Mouse (Mus musculus) embryonic facial prominence, embryonic 14.5 days (tissue): ENCODE measurements around the gene Sirpa. TPM values are rescaled to one million over a fixed set of nuclear protein-coding genes. Genes with fewer than 3 reads are reported as not detected.
A peak's percentile ranks its signal among the peaks of the same experiment; 100 is the strongest.

Experiments used
- ATAC-seq: fragments of 200-750 bp; cut with Nextera tagmentation; 2 replicates; pipeline ENCODE4 v1.8.0; 2017; ENCODE audit warnings: low read depth, moderate number of reproducible peaks, moderate TSS enrichment
- DNase-seq: peaks from one replicate; pipeline ENCODE4 v3.0.0-alpha.2; 2015; ENCODE audit warnings: low spot score
- H3K27ac ChIP-seq: fragments of 300-500 bp; sonication (generic); replicated peaks from 2 replicates; pipeline ENCODE4 v1.5.1; 2014; ENCODE audit warnings: low read depth, mild to moderate bottlenecking, low read length, moderate library complexity
- H3K27me3 ChIP-seq: fragments of 300-500 bp; sonication (generic); replicated peaks from 2 replicates; pipeline ENCODE4 v1.6.1; 2014; ENCODE audit warnings: low read length; ENCODE audit not compliant: control insufficient read depth, insufficient read depth
- H3K36me3 ChIP-seq: fragments of 300-500 bp; sonication (generic); 2 replicates; pipeline ENCODE4 v1.6.1; 2014; ENCODE audit warnings: low read length, mixed read lengths; ENCODE audit not compliant: control insufficient read depth, insufficient read depth
- H3K4me1 ChIP-seq: fragments of 300-500 bp; sonication (generic); 2 replicates; pipeline ENCODE4 v1.6.1; 2014; ENCODE audit warnings: antibody characterized with exemption, low read length; ENCODE audit not compliant: control insufficient read depth, insufficient read depth
- H3K4me2 ChIP-seq: fragments of 300-500 bp; sonication (generic); 2 replicates; pipeline ENCODE4 v1.6.1; 2014; ENCODE audit warnings: low read depth, mild to moderate bottlenecking, low read length, moderate library complexity, mixed read lengths
- H3K4me3 ChIP-seq: fragments of 300-500 bp; sonication (generic); 2 replicates; pipeline ENCODE4 v1.5.1; 2014; ENCODE audit warnings: low read depth, mild to moderate bottlenecking, low read length
- H3K9ac ChIP-seq: fragments of 300-500 bp; sonication (generic); 2 replicates; pipeline ENCODE4 v1.6.1; 2014; ENCODE audit warnings: low read depth, mild to moderate bottlenecking, low read length, moderate library complexity, mixed read lengths
- H3K9me3 ChIP-seq: fragments of 300-500 bp; sonication (generic); 2 replicates; pipeline ENCODE4 v1.6.1; 2016; ENCODE audit warnings: low read length; ENCODE audit not compliant: control insufficient read depth
- WGBS: fragments of 180-500 bp; shearing (Covaris S2); extraction: QIAGEN DNeasy Blood & Tissue Kit; methylation state at CpG from one replicate; pipeline ENCODE4 v1.1.7; 2014; 5-methylcytosine and 5-hydroxymethylcytosine counted together
- polyA plus RNA-seq: library from polyadenylated mRNA; unstranded; fragments of >200 nt; fragmentation: Nextera tagmentation; extraction: Ambion mirVana; gene quantifications from 2 replicates; pipeline ENCODE4 v1.2.1, GENCODE M21; 2014

Sirpa gene
- polyA plus RNA-seq, 1 experiment from 2014 or later: 39.1 TPM

DNA sequence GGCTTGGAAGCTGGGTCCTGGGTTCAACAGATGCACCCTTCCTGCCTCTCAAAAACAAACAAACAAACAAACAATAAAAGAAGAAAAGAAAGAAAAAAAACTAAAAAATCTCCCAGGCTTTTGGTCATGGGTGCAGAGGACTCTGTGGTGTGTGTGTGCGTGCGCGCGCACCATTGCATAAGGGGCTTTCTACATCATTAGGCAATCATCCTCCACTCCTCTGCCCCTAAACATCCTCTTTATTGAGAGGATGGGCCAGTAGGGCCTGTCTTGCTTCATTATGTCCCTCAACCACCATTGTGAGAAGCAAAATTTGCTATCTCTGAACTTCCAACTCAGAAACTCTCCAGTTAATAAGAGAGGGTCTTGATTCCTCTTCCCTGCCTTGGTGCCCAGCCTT is 738 bp upstream of the Sirpa start:
- peak overlapping the region; percentile 85 for H3K9ac ChIP-seq
- DNase-seq: no peak

DNA sequence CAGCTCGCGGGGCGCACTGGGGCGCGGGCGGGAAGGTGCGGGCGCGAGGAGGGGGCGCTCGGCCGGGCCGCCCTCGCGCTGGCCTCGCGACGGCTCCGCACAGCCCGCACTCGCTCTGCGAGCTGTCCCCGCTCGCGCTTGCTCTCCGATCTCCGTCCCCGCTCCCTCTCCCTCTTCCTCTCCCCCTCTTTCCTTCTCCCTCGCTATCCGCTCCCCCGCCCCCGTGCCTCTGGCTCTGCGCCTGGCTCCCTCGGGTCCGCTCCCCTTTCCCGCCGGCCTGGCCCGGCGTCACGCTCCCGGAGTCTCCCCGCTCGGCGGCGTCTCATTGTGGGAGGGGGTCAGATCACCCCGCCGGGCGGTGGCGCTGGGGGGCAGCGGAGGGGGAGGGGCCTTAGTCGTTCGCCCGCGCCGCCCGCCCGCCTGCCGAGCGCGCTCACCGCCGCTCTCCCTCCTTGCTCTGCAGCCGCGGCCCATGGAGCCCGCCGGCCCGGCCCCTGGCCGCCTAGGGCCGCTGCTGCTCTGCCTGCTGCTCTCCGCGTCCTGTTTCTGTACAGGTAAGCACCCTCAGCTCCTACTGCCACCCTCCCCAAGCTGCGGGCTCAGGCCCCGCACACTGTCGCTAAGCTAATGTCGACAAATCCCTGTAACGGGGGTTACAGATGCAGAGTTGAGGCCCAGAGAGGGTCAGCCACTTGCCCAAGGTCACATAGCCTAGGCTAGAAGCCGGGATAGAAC is 673 bp downstream of the Sirpa start:
- Histone ChIP-seq H3K9me3 (no peaks in the 10 kb centered on the region), H3K27me3 (no peaks in the 10 kb centered on the region), H3K4me1 (peaks cover 8% of the 10 kb centered on the region; the same call in 1 of the 2 replicates), H3K4me3 (peak overlapping the region; percentile 74), H3K9ac (peak overlapping the region; percentile 85), H3K36me3 (no peaks in the 10 kb centered on the region), H3K27ac (peak overlapping the region; percentile 89), H3K4me2 (peak overlapping the region; percentile 68)
- under 1% methylated on average over 27 of the region's 77 CpGs for WGBS
- DNase-seq (peak; percentile 87), ATAC-seq (peak; percentile 88)

More for the DNA sequence above, 738 bp upstream of the Sirpa start:
- Histone ChIP-seq H3K27ac (peak overlapping the region; percentile 89; the same call in 1 of the 2 replicates), H3K4me3 (peak overlapping the region; percentile 74; the same call in 1 of the 2 replicates), H3K36me3 (no peaks in the 10 kb centered on the region), H3K9me3 (no peaks in the 10 kb centered on the region), H3K4me2 (peak overlapping the region; percentile 68), H3K4me1 (peaks cover 8% of the 10 kb centered on the region; the same call in 1 of the 2 replicates), H3K27me3 (no peaks in the 10 kb centered on the region)
- no peak for ATAC-seq
- WGBS: 90% methylated on average over 4 of the region's 4 CpGs

DNA sequence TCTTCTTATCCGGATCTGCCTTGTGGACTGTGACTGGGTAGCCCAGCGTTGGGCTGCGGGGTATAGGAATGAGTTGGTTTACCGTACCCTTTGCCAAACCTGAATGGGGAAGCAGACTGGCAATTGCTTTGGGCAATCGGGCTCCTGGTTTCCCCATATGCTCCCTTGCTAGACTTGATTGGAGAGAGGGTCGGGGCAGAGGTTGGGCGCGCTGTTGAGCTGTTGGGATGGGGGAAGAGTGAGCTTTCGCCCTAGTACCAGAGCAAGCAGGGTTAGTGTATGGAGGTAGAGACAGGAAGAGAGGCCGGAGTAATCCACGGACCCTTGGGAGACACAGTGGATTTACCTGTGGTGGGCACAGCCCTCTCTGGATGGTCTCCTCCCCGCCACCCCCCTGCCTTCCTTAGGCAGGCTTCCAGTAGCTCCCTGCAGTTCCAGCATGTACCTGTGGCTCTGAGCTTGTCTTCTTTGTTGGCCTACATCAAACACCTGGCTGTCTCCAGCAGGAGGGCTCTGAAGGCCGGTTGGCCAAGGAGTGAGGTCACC is 1.3 kb downstream of the Sirpa start:
- no peaks in the 10 kb centered on the region for H3K36me3 ChIP-seq
- H3K4me1 ChIP-seq: peaks cover 9% of the 10 kb centered on the region; the same call in 1 of the 2 replicates
- no peaks in the 10 kb centered on the region for H3K9me3 ChIP-seq
- no peak for DNase-seq
- H3K4me2 ChIP-seq: peak overlapping the region; percentile 68
- no peaks in the 10 kb centered on the region for H3K27me3 ChIP-seq
- H3K9ac ChIP-seq: peak overlapping the region; percentile 85
- ATAC-seq: 0 out of 2 replicates have a peak, but pooled peaks have one; percentile 20
- H3K27ac ChIP-seq: peak overlapping the region; percentile 89
- H3K4me3 ChIP-seq: peak overlapping the region; percentile 74
- 5% methylated on average over 12 of the region's 13 CpGs for WGBS

DNA sequence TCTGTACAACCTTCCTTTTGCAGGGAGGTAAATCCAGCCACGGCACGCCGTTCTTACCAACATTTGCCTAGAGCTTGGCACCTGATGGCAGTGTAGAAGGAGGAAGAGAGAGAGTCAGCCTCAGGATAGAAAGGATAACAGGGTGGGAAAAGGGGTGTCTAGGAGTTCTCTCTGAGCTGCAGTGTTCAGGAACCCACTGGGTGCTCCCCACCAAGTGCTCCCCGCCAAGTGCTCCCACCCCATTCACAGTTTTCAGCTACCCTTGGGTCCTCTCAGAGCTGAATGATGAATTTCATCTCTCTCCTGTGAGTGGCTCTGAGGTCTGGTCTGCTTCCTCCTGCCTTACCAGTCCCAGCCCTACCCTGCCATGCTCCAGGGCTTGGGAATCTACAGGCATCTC is 1.9 kb downstream of the Sirpa start:
- ATAC-seq (no peak), DNase-seq (no peak)
- WGBS: 79% methylated on average over 4 of the region's 4 CpGs
- Histone ChIP-seq H3K4me1 (peaks cover 13% of the 10 kb centered on the region), H3K4me3 (peak overlapping the region; percentile 74), H3K9me3 (no peaks in the 10 kb centered on the region), H3K36me3 (no peaks in the 10 kb centered on the region), H3K27ac (no peak overlapping the region), H3K9ac (peak overlapping the region; percentile 85; the same call in 1 of the 2 replicates), H3K27me3 (no peaks in the 10 kb centered on the region), H3K4me2 (peak overlapping the region; percentile 68)

DNA sequence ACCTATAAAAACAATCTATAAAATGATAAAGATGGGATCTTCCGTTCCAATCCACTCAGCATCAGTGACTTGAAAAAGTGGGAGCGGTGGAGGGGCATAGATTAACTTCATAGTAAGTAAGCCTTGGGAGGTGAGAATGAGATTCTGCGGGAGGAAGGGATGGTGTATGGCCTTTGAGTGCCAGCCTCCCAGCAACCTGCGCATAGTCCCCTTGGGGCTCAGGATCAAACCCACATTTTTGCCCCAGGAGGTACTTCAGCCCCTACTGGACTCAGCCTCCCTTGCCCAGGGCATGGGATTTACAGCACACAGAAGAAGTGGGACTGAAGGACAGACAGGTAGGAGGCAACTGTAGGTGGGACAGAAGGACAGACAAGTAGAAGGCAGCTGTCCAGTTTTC is 2.6 kb downstream of the Sirpa start:
- Histone ChIP-seq H3K9me3 (no peaks in the 10 kb centered on the region), H3K36me3 (no peaks in the 10 kb centered on the region), H3K9ac (no peak overlapping the region), H3K27me3 (no peaks in the 10 kb centered on the region), H3K4me2 (0 out of 2 replicates have a peak overlapping the region, but pooled peaks have one; percentile 7), H3K4me3 (no peak overlapping the region), H3K4me1 (peaks cover 13% of the 10 kb centered on the region), H3K27ac (no peak overlapping the region)
- 73% methylated on average over 4 of the region's 4 CpGs for WGBS
- DNase-seq (no peak), ATAC-seq (no peak)

DNA sequence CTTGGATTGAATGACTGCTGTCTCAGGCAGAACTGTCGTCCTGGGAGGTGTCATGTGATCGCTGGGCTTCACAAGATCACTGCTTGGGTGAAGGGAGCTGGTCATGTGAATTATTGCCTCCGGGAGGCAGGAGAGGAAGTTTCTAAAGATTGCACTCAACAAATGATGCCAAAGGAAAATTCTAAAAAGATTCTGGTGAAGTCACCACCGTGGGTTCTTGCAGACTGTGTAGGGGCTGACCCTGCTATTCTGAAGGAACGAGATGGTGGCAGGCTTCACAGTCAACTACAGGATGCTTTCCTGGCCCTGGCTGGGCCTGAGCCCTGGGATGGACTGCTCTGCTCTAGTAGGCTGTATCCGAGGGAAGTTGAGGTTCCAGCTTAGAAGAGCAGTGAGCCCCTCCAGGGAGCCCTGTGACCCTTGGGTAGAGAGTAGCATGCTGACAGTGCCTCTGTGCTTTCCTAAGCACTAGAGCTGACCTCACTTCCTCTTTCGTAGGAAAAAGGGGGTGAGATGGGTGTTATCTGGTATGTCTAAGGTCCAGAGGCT is 3.1 kb downstream of the Sirpa start:
- H3K27ac ChIP-seq: no peak overlapping the region
- H3K4me3 ChIP-seq: no peak overlapping the region
- ATAC-seq: no peak
- H3K9ac ChIP-seq: no peak overlapping the region
- H3K4me2 ChIP-seq: no peak overlapping the region
- H3K9me3 ChIP-seq: no peaks in the 10 kb centered on the region
- peaks cover 13% of the 10 kb centered on the region for H3K4me1 ChIP-seq
- 47% methylated on average over 7 of the region's 7 CpGs for WGBS
- no peaks in the 10 kb centered on the region for H3K27me3 ChIP-seq
- no peaks in the 10 kb centered on the region for H3K36me3 ChIP-seq
- DNase-seq: no peak

DNA sequence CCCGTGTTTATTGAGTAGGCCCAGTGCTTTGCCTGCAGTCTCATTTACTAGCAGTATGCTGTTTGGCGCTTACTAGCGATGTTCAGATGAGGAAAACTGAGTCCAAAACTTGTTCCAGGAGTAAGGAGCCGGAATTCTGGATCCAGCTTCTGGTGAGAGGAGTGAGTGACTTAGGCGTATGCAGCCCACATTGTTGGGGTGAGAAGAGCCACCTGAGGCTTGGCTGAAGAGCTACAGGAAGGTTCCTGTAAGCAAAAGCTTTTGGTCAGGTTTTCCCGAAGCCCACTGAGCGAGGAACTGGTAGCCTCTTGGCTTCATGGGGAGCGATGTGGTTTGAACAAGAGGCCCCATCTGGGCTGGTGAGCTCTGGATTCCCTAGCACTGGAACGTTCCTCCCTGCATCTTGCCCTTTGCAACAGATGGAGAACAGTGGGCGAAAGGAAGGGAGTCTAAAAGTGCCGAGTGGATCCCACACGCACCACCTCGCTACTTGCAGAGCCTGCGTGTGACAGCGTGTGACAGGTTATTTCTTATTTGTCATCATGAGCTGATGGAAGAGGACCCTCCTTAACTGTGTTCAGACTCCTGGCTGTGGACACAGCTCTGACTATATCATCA is 4.0 kb downstream of the Sirpa start:
- no peak for ATAC-seq

DNA sequence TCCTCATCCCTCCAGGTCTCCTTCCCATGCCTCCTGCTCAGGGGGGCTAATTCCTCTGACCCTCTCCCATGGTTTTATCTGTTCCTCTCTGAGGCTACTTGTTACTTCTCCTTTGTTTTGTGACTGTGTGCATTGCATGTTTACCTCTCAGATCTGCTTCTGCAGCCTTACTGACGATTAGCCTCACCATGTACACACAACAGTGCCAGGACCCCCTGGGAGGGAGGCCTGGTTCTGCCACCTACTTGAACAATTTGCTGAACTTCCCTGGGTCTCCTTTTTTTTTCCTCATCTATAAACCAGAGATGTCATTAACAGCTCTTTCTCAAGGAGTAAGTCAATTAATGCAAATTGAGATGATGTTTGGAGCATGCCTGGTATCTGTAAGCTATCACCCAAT is 4.9 kb downstream of the Sirpa start:
- H3K9ac ChIP-seq: no peak overlapping the region
- DNase-seq: no peak
- WGBS: 48% methylated on average over 1 of the region's 1 CpGs

More for the DNA sequence above, 4.0 kb downstream of the Sirpa start:
- H3K36me3 ChIP-seq: no peaks in the 10 kb centered on the region
- H3K4me1 ChIP-seq: peaks cover 13% of the 10 kb centered on the region
- H3K4me2 ChIP-seq: no peak overlapping the region
- no peak overlapping the region for H3K4me3 ChIP-seq
- WGBS: 89% methylated on average over 15 of the region's 15 CpGs
- H3K27ac ChIP-seq: no peak overlapping the region
- H3K9ac ChIP-seq: no peak overlapping the region
- DNase-seq: no peak
- no peaks in the 10 kb centered on the region for H3K9me3 ChIP-seq
- H3K27me3 ChIP-seq: no peaks in the 10 kb centered on the region

More for the DNA sequence above, 4.9 kb downstream of the Sirpa start:
- no peak overlapping the region for H3K4me2 ChIP-seq
- no peaks in the 10 kb centered on the region for H3K36me3 ChIP-seq
- H3K27me3 ChIP-seq: no peaks in the 10 kb centered on the region
- no peak for ATAC-seq
- no peak overlapping the region for H3K27ac ChIP-seq
- no peak overlapping the region for H3K4me3 ChIP-seq
- peaks cover 13% of the 10 kb centered on the region for H3K4me1 ChIP-seq
- H3K9me3 ChIP-seq: no peaks in the 10 kb centered on the region
